Mouse (Mus musculus): ENCODE results near the gene Sppl3.

The Sppl3 gene

DNA sequence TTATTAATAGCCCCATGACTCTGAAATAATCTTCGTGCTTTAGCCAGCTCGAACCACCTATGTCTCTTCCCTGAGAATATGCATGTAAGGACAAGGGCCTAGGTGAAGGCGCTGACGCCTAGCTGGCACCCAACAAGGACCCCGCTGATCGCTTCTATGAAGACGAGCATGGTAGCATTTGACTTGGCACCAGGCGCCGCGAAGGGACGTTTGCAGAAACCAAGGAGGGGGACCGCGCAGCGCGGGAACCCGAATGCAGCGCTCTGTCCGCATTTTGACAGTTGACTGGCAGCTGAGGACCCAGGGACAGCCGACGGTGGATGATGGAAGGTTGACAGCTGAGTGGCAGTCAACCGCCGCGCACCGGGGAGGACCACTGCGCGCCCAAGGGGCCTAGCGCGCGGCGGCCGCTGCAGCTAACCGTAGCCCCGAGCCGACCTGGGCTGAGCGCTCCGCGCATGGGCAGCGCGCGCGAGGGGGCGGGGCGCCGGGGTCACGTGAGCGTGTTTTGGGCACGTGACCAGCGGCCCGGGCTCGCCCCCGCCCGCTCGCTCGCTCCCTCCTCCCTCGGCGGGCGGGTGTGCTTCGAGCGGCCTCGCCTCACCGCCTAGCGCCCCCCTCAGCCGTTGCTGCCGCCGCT lies at the start of gene Sppl3:
Gene Sppl3, plus strand, starts transcription at position 561 of the 640 bp plus-strand sequence.
- peak; percentile 85 to 99 for DNase-seq

DNA sequence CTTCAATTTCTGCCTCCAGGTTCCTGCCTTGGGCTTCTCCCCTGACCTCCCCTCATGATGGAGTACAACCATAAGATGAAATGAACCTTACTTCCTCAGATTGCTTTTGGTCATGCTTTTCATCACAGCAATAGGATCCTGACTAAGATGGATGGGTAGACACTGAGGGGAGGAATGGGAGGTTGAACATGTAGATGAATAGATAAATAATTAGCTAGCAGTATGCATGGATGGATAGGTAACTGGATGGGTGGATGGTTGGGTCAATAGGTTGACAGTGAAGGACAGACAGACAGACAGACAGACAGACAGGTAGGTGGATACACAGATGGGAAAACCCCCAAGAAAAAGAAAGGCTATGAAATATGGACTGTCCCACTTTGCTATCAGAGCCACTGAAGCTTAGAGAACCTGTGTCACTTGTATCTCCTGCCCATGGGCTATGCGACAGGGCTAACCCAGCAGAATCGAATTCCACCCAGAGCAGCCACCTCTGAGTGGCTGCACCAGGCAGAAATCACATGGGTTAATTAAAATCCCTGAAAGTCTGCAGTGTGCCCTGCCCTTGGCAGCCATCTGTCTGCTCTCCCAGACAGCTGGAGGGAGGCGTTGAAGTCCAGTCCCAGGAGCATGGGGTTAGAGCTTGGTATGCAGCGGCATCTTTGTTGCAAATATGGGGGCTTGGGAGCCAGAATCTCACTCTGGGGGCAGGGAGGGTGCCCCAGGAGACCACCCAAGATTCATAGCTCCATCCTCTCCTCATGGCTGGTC lies 49.2 kb upstream of the Sppl3 start:
- no peak for DNase-seq

DNA sequence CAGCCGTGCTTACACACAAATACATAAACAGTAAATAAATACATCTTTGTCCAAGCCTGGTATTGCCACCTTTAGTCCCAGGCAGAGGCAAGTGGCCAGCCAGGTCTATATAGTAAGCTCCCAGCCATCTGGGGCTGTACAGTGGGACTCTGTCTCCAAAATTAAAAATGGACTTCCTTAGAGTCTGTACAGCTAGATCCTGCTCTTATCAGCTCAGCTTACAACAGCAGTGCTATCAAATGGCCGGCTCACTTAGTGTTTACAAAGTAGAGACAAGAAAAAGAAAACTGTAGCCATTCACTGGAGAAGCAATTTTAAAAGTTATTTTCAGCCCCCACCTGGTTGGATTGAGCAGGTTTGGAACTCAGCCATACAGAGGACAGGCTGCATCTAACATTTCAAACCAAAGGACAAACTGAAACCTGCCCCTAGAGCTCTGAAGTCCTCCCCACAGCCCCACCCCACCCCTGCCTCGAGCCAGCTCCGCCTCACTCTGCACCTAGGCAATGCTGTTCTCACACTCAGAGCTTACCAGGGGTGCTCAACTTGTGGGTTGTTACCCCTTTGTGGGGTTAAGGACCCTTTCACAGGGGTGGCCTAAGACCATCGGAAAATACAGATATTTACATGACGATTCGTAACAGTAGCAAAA lies 46.5 kb upstream of the Sppl3 start:
- DNase-seq, result no peak

DNA sequence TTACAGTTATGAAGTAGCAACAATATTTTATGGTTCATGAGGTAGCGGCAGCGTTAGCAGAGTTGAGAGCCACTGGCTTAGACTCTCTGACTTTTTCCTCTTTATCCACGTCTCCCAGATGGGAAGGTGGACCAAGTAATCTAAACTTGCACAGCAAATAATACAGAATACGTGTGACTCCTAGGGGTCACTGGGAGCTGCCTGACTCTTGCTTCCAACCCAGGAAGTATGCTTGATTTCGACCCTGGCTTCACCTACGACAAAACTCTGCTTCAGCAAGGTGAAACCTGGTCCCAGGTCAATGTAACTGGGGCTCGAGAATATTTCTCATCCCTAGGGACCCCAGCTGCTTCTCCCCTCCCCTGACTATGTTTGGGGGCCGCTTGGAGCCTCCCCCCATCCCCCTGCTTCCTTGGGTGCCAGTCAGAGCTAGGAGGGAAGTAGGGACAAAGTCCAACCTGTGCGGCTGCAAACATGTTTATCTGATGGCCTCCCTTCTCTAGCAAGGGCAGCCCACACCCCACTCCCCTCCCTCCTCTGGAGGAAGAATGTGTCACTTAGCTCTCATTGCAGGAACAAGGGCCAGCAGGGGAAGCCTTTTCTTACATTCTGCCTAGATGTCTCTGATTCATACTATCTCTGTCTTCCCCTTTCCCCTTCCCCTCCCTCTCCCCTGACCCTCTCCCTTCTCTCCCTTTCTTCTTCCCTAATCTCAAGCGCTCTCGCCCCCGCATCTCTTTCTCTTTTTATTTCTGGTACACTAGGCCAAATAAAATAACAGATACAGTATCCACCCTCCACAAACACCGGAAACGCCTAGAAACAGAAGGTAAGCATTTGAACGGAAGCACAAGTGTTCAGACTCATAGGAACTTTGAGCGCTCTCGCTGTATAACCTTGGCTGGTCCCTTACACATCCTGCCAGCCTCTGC lies 45.7 kb upstream of the Sppl3 start:
- no peak for DNase-seq

GRCm38 (mm10) chr5:114967523-114968268 lies 43.2 kb upstream of the Sppl3 start:
- no peak for DNase-seq

DNA sequence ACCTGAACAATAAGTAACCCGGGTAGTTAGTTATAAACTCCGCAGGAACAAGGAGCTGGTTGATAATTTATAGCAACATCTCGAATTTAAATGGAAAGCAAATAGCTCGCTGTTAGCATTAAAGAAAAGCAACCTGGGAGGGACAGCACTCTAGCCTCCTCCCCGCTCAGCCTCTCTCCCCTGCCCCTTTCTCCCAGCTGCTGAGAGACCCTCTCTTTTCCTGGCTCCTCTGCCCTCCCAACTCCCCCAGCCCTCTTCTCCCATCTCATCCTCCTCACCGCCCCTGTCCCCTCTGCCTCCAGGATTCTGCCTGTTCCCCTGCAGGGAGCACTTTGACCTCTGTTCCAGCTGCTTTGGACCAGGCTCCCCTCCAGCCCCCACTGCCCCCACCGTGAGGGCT lies 42.3 kb upstream of the Sppl3 start:
- no peak for DNase-seq

DNA sequence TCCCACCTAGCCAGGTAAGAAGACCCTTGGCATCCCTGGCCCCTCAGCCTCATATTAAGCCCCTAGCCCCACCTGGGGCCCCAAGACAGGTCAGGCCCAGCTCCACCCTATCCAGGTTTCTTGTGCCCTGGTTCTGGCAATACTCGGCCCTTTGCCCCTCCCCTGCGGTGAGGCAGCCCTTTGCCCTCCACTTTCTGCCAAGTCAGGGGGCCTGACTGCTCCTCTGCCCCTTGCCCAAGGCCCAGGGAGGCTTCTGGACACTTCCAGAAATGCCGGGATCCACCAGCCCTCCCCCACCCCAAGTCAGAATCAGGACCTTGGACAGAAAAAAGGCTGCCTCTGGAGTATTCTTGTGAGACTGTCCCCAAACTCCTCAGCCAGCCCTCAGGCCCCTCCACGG lies 41.9 kb upstream of the Sppl3 start:
- no peak for DNase-seq

- DNase-seq, result no peak
These were observed 41.2 kb upstream of the Sppl3 start for GRCm38 (mm10) chr5:114969609-114970215.

DNA sequence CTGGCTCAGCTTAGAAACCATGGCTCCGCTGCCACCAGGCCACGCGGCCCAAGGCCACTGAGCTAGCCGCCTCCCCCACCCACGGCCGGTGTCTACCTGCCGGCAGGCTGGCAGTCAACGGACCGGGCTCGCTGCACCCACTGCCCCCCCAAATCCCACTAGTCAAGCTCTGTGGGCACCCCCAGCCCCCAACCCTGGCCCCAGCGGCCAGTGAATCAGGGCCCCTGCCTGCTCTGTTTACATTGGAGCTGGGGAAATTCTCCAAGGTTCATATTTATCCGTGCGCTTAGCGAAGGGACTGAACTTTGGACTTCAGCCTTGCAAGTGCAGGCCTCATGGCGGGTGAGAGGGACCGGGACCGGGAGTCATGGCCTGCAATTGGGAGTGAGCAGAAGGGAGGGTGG lies 40.1 kb upstream of the Sppl3 start, which contains the start of gene Hnf1a:
Gene Hnf1a, minus strand, starts transcription at position 271 of the 404 bp plus-strand sequence.
- no peak for DNase-seq

DNA sequence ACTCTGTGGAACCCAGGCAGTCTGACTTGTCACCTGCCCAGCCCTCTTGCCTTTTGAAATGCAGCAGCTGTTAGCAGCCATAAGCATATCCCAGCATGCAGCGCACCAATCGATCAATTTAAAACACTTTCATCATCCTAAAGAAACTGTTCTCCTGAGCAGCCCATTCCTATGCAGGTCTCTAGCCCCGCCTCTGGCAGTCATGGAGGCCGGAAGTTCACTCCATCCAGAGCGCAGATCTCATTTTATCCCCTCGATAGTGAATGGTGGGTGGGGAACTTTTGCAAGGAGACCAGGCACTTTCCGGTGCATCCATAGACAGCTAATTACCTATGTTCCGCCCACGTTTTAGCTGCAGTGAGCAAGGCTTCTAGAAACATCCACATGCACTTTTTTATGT lies 38.7 kb upstream of the Sppl3 start:
- DNase-seq, result no peak

DNA sequence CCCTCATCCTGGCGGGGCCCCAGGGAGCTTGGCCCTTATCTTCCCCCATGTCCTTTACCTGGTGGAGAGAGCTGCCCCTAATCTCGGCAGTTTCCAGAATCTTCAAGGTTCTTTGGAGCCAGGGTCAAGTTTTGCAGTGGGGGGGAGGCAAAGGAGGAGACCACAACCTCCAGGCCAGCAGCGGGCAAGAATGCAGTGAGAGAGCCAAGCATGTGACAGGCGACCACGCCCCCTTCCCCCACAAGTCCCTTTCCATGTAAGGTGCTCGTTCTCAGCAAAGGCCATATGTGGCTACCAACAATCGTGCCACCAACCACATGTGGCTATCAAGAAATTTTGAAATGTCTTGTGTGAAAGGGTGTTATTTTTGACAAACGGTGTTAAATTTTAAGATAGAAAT lies 37.8 kb upstream of the Sppl3 start:
- DNase-seq, result no peak

DNA sequence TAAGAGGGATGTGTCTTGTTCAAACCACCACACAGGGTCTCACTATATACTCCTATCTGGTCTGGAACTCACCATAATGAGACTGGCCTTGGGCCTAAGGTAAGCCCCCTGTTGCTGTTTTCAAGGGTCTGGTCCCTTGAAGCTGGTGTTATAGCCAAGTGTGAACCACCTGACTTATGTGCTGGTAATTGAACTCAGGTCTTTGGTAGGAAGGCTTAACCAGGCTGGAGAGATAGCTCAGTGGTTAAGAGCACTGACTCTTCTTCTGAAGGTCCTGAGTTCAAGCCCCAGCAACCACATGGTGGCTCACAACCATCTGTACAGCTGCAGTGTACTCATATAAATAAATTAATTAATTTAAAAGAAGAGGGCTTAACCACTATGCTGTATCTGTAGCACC lies 34.0 kb upstream of the Sppl3 start:
- DNase-seq, result no peak

DNA sequence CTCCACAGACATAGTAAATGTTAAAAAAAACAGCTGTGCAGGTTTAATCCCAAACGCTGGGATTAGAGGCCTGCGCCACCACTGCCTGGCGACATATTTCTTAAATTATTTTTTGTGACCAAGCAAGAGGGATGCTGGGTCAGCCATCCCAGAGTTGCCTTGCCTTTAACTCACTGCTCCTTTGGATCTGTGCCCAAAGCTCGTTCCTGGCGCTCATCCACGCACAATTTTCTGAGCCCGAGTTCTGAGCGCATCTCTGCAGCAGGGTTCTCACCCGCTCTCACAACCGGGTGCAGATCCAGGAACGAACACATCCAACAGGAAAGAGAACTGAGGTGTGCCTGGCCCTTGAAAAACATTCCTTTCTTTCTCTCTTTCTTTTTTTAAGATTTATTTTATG lies 32.5 kb upstream of the Sppl3 start:
- DNase-seq, result peak; percentile 15 to 31

DNA sequence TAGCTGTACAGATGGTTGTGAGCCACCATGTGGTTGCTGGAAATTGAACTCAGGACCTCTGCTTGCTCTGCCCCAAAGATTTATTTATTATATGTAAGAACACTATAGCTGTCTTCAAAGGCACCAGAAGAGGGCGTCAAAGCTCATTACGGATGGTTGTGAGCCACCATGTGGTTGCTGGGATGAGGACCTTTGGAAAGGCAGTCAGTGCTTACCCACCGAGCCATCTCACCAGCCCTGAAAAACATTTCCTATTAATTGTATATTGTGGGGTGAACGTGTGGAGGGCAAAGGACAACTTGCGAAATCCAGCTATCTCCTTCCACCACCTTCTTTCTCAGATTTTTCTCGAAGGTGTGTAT lies 32.1 kb upstream of the Sppl3 start:
- DNase-seq, result peak in 1 of 2 experiments; percentile 19

DNA sequence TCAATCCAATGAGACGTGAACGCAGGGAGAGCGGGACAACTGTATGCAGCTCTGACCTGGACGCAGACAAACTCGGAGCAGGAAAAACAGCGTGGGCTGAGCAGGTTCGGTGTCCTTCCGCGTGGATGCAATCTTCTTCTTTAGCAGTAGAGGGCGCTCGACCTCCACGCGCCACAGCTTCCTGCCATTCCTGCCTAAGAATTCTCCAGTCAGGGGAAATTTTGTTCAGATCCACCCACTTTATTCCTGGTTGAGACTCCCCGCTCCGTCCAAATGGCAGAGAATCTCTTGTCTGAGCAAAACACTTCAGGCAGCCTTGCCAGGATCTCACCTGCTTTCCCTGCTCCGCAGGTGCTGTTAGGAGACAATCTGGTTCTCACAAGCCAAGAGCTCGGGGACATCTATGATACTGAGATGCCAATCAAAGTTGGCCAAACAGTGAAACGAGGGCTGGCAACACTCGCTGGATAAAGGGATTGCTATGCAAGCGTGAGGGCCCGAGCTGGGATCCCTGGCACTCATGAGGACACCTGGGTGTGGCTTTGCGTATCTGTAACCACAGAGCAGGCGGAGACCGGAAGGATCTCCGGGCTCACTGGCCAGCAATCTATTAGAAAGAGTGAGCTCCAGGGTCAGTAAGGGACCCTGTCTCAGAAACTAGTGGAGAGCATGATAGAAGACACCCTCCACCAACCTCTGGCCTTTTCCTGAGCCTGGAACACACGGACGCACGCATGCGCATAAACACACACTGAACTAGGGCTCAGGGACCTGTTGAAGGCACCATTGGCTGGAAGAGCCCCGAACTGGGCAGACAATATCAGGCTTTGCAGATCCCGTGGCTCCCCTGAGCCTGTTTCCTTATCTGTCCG lies 31.5 kb upstream of the Sppl3 start:
- peak; percentile 75 to 86 for DNase-seq

DNA sequence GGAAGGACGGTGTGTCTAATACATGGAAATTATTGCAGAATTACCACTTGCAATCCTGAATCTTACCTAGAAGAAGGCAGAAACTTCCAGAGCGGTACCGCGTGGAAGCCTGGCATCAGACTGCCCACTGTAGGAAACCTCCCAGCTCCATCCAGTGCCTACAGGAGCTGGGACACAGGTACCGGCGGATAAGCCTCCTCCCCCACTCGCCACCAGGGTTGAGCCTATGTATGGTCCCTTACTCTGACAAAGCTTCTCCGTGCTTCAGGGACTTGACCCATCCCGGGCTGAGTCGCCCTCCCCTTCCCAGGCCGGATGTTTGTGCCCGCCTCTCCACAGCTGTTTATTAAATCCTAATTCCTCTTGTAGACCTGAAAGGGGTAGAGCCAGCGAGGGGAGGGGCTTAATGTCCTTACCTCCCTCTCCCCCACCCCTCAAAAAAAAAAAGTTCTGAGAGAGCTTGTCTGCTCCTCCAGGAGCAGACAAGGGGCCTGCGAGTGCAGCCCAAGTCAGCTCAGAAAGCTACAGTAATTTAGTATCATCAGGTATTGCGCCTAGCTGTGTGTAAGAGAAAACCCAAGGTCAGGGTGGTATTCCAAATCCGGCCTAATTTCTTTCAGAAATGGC lies 30.7 kb upstream of the Sppl3 start:
- no peak for DNase-seq

DNA sequence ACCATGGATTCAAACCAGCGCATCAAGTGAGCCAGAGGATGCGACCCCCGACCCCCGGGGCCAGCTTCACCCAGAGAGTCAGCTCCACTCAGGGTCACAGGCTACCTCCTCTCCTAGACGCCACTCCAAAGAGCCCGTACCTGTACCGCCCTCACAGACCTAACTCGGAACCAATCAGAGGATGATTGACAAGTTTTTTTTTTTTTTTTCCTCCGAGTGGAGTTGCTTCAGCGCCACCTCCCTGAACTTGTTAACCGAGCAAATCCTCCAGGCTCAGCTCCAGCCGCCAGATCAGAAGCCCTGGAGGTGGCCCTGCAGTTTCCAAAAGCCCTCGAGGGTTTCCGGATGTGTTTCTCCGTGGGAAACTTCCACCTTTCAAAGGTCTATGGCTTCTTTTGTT lies 28.9 kb upstream of the Sppl3 start:
- DNase-seq, result no peak

- no peak for DNase-seq
These were observed 25.9 kb upstream of the Sppl3 start for GRCm38 (mm10) chr5:114985074-114985473.

- no peak for DNase-seq
These were observed 14.5 kb upstream of the Sppl3 start for GRCm38 (mm10) chr5:114996447-114996846.

- no peak for DNase-seq
These were observed 13.6 kb upstream of the Sppl3 start for GRCm38 (mm10) chr5:114997327-114997726.

All from cerebellum, adult 18-20 months (tissue).